In the genomic region with DNA sequence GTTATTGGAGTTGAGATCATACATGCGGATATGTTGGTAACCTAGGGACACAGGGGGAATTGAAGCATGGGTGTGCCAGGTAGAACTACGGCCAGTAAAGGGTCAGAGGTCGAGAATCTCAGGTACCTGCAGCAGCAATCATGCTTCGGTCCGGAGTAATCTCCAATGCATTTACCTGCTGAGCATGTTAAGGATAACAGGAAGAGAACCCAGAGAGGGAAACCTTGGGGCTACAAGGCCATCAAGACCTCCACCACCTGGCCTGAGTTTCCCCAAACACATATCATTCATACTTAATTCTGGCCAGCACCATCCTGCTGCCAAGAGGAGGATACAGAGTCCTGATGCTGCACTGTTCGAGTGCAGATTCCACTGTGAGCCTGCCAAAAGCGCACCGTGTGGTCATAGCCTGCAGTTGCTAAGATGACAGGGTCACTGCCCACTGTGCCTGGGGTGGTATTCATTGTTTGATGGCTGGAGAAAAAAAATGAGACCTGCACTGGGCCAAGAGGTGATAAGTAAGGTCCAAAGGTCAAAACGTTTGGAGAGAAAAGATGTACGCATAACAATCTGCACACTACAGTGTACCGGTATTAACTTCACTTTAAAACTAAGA, we compare ENCODE assay signal across 8 mouse cellular contexts. TPM values are rescaled to one million over a fixed set of nuclear protein-coding genes. Genes with fewer than 3 reads are reported as not detected.
A peak's percentile ranks its signal among the peaks of the same experiment; 100 is the strongest.
DNase-seq lines count a peak whose midpoint lies in the region; ATAC-seq and TF ChIP-seq lines count a peak whose summit lies in the region.

No protein-coding gene starts in this region.

- TF ChIP-seq CTCF in C2C12 (IDR thresholded peaks at IDR 0.05; ENCODE audit: control insufficient read depth, insufficient read depth, insufficient read length): no peak

- peak overlapping the region; percentile 77 for H3K9ac ChIP-seq in embryonic facial prominence, embryonic 15.5 days
- H3K9ac ChIP-seq in kidney, embryonic 14.5 days (ENCODE audit: low read depth, low read length): peak overlapping the region; percentile 81
- H3K9ac ChIP-seq in midbrain, embryonic 16.5 days (ENCODE audit: low read depth, low read length): peak overlapping the region; percentile 90

- peak; percentile 60 for DNase-seq in 3T3-L1 (ENCODE audit: low read depth, low spot score)
- DNase-seq in adrenal gland, postnatal 25 days: no peak
- DNase-seq in embryo, embryonic 11 days: no peak

- peaks cover 13% of the 10 kb centered on the region for H3K79me2 ChIP-seq in C2C12 (ENCODE audit: control insufficient read depth, insufficient read depth)

- H3K4me3 ChIP-seq in C2C12 (ENCODE audit: insufficient read depth, poor library complexity, severe bottlenecking): peak overlapping the region; percentile 49
- peak overlapping the region; percentile 87 for H3K4me3 ChIP-seq in embryonic facial prominence, embryonic 15.5 days (replicated peaks)
- peak overlapping the region; percentile 75 for H3K4me3 ChIP-seq in kidney, embryonic 14.5 days (ENCODE audit: low read length)
- H3K4me3 ChIP-seq in midbrain, embryonic 16.5 days (ENCODE audit: low read depth, low read length): peak overlapping the region; percentile 80

- peaks cover 38% of the 10 kb centered on the region for H3K36me3 ChIP-seq in C2C12 (ENCODE audit: control insufficient read depth, insufficient read depth)
- H3K36me3 ChIP-seq in embryonic facial prominence, embryonic 15.5 days: peaks cover 37% of the 10 kb centered on the region
- peaks cover 38% of the 10 kb centered on the region for H3K36me3 ChIP-seq in kidney, embryonic 14.5 days (ENCODE audit: control insufficient read depth, insufficient read depth, low read length)
- peaks cover 22% of the 10 kb centered on the region for H3K36me3 ChIP-seq in midbrain, embryonic 16.5 days (ENCODE audit: control insufficient read depth, insufficient read depth, low read length)

- ATAC-seq in embryonic facial prominence, embryonic 15.5 days (ENCODE audit: insufficient number of reproducible peaks, low FRiP score, low TSS enrichment, low read depth): no peak
- peak; percentile 17 for ATAC-seq in kidney, embryonic 14.5 days (ENCODE audit: low FRiP score, low TSS enrichment)
- ATAC-seq in midbrain, embryonic 16.5 days: peak; percentile 50
- ATAC-seq in inflammation-experienced regulatory T-cells, adult 6 months: no peak

- no peaks in the 10 kb centered on the region for H3K27me3 ChIP-seq in C2C12 (ENCODE audit: control insufficient read depth, insufficient read depth, insufficient read length)
- no peaks in the 10 kb centered on the region for H3K27me3 ChIP-seq in embryonic facial prominence, embryonic 15.5 days
- H3K27me3 ChIP-seq in kidney, embryonic 14.5 days (ENCODE audit: control insufficient read depth, insufficient read depth, low read length): no peaks in the 10 kb centered on the region
- H3K27me3 ChIP-seq in midbrain, embryonic 16.5 days (ENCODE audit: control insufficient read depth, insufficient read depth, low read depth, low read length): no peaks in the 10 kb centered on the region

- H3K4me1 ChIP-seq in embryonic facial prominence, embryonic 15.5 days: peaks cover 12% of the 10 kb centered on the region
- peaks cover 23% of the 10 kb centered on the region for H3K4me1 ChIP-seq in kidney, embryonic 14.5 days (ENCODE audit: control insufficient read depth, insufficient read depth, low read length)
- peaks cover 13% of the 10 kb centered on the region for H3K4me1 ChIP-seq in midbrain, embryonic 16.5 days (ENCODE audit: control insufficient read depth, insufficient read depth, low read length)

- no peaks in the 10 kb centered on the region for H3K9me3 ChIP-seq in embryonic facial prominence, embryonic 15.5 days (replicated peaks)
- no peaks in the 10 kb centered on the region for H3K9me3 ChIP-seq in kidney, embryonic 14.5 days (ENCODE audit: control insufficient read depth, low read length)
- no peaks in the 10 kb centered on the region for H3K9me3 ChIP-seq in midbrain, embryonic 16.5 days (replicated peaks; ENCODE audit: control insufficient read depth, low read length, poor library complexity, severe bottlenecking)

- peak overlapping the region; percentile 61 for H3K4me2 ChIP-seq in embryonic facial prominence, embryonic 15.5 days (replicated peaks)
- peak overlapping the region; percentile 64 for H3K4me2 ChIP-seq in kidney, embryonic 14.5 days (replicated peaks; ENCODE audit: low read depth, low read length)
- H3K4me2 ChIP-seq in midbrain, embryonic 16.5 days (ENCODE audit: low read length): peak overlapping the region; percentile 73

- 46% methylated on average over 11 of the region's 11 CpGs for WGBS in embryonic facial prominence, embryonic 15.5 days
- 50% methylated on average over 11 of the region's 11 CpGs for WGBS in kidney, embryonic 14.5 days
- 48% methylated on average over 11 of the region's 11 CpGs for WGBS in midbrain, embryonic 16.5 days

- peak overlapping the region; percentile 98; the same call in 1 of the 2 replicates for H3K27ac ChIP-seq in embryonic facial prominence, embryonic 15.5 days (replicated peaks)
- H3K27ac ChIP-seq in kidney, embryonic 14.5 days (ENCODE audit: low read depth, low read length): no peak overlapping the region
- H3K27ac ChIP-seq in midbrain, embryonic 16.5 days (ENCODE audit: low read length): peak overlapping the region; percentile 99; the same call in 1 of the 2 replicates

- peak overlapping the region; percentile 43 for H3ac ChIP-seq in C2C12 (ENCODE audit: control insufficient read depth, insufficient read length, low read depth)

- peaks cover 3% of the 10 kb centered on the region for H3K79me3 ChIP-seq in C2C12 (ENCODE audit: low read depth)

TF ChIP-seq in C2C12, 6 proteins besides CTCF, POLR2A, EP300 and RAD21:
- no peak for TF ChIP-seq CEBPB (IDR thresholded peaks at IDR 0.05; ENCODE audit: low read depth)

RNA-seq across cellular contexts. Expression of a gene that starts 0.8 kb away (rescaled TPM):
- 23.1 TPM for polyA plus RNA-seq in C2C12 (2012; fragmentation: generic; extraction: Trizol)
- polyA plus RNA-seq in embryonic facial prominence, embryonic 15.5 days (2015; fragmentation: Nextera tagmentation; extraction: Ambion mirVana): 27.2 and 28.8 TPM in 2 replicates
- 36.4 and 36.9 TPM in 2 replicates for polyA plus RNA-seq in kidney, embryonic 14.5 days (2014; fragmentation: Nextera tagmentation; extraction: Ambion mirVana)
- 36.5 and 37.2 TPM in 2 replicates for polyA plus RNA-seq in midbrain, embryonic 16.5 days (2015; fragmentation: Nextera tagmentation; extraction: Ambion mirVana)
- total RNA-seq in adrenal gland, postnatal 25 days (2021): 29.7 and 37.3 TPM in 2 replicates
- 10 to 100 TPM; 14.0 to 14.9 (median 14.5) TPM for polyA plus RNA-seq in inflammation-experienced regulatory T-cells, adult 6 months (2017; shearing (Covaris generic))

RNA-seq across cellular contexts. Expression of a gene that starts 4.4 kb away (rescaled TPM):
- 0.06 TPM for polyA plus RNA-seq in C2C12 (2012; fragmentation: generic; extraction: Trizol)
- 0.43 and 0.44 TPM in 2 replicates for polyA plus RNA-seq in embryonic facial prominence, embryonic 15.5 days (2015; fragmentation: Nextera tagmentation; extraction: Ambion mirVana)
- polyA plus RNA-seq in kidney, embryonic 14.5 days (2014; fragmentation: Nextera tagmentation; extraction: Ambion mirVana): 0.71 and 1.6 TPM in 2 replicates
- 0.40 TPM in 1 of 2 replicates, not detected in the other for polyA plus RNA-seq in midbrain, embryonic 16.5 days (2015; fragmentation: Nextera tagmentation; extraction: Ambion mirVana)
- 0.85 and 0.95 TPM in 2 replicates for total RNA-seq in adrenal gland, postnatal 25 days (2021)
- polyA plus RNA-seq in inflammation-experienced regulatory T-cells, adult 6 months (2017; shearing (Covaris generic)): not detected

RNA-seq across cellular contexts. Expression of a gene that starts 7.9 kb away (rescaled TPM):
- 56.7 TPM for polyA plus RNA-seq in C2C12 (2012; fragmentation: generic; extraction: Trizol)
- 48.9 and 50.6 TPM in 2 replicates for polyA plus RNA-seq in embryonic facial prominence, embryonic 15.5 days (2015; fragmentation: Nextera tagmentation; extraction: Ambion mirVana)
- 54.1 and 65.0 TPM in 2 replicates for polyA plus RNA-seq in kidney, embryonic 14.5 days (2014; fragmentation: Nextera tagmentation; extraction: Ambion mirVana)
- 64.2 and 70.2 TPM in 2 replicates for polyA plus RNA-seq in midbrain, embryonic 16.5 days (2015; fragmentation: Nextera tagmentation; extraction: Ambion mirVana)
- total RNA-seq in adrenal gland, postnatal 25 days (2021): 71.8 and 83.4 TPM in 2 replicates
- polyA plus RNA-seq in inflammation-experienced regulatory T-cells, adult 6 months (2017; shearing (Covaris generic)): 1 to 10 TPM; 3.5 to 6.9 (median 4.6) TPM

RNA-seq across cellular contexts. Expression of a gene that starts 8.0 kb away (rescaled TPM):
- 13.1 TPM for polyA plus RNA-seq in C2C12 (2012; fragmentation: generic; extraction: Trizol)
- polyA plus RNA-seq in embryonic facial prominence, embryonic 15.5 days (2015; fragmentation: Nextera tagmentation; extraction: Ambion mirVana): 37.0 and 39.8 TPM in 2 replicates
- polyA plus RNA-seq in kidney, embryonic 14.5 days (2014; fragmentation: Nextera tagmentation; extraction: Ambion mirVana): 21.6 and 23.2 TPM in 2 replicates
- 46.4 and 50.2 TPM in 2 replicates for polyA plus RNA-seq in midbrain, embryonic 16.5 days (2015; fragmentation: Nextera tagmentation; extraction: Ambion mirVana)
- total RNA-seq in adrenal gland, postnatal 25 days (2021): 21.7 and 33.7 TPM in 2 replicates
- 10 to 100 TPM; 22.1 to 49.8 (median 23.6) TPM for polyA plus RNA-seq in inflammation-experienced regulatory T-cells, adult 6 months (2017; shearing (Covaris generic))

RNA-seq across cellular contexts. Expression of a gene that starts 10.3 kb away (rescaled TPM):
- polyA plus RNA-seq in C2C12 (2012; fragmentation: generic; extraction: Trizol): 0.36 TPM
- polyA plus RNA-seq in embryonic facial prominence, embryonic 15.5 days (2015; fragmentation: Nextera tagmentation; extraction: Ambion mirVana): 2.5 and 4.0 TPM in 2 replicates
- polyA plus RNA-seq in kidney, embryonic 14.5 days (2014; fragmentation: Nextera tagmentation; extraction: Ambion mirVana): 1.6 and 1.8 TPM in 2 replicates
- polyA plus RNA-seq in midbrain, embryonic 16.5 days (2015; fragmentation: Nextera tagmentation; extraction: Ambion mirVana): 43.6 and 45.7 TPM in 2 replicates
- 26.2 and 60.8 TPM in 2 replicates for total RNA-seq in adrenal gland, postnatal 25 days (2021)
- under 1 TPM in 2 of 3 experiments, not detected in 1; 0.16 to 0.23 TPM for polyA plus RNA-seq in inflammation-experienced regulatory T-cells, adult 6 months (2017; shearing (Covaris generic))

Comparison
In these comparisons a context has a peak if more than half of its experiments do, and no peak if none do; other contexts are left out.
1. ATAC-seq: peak in kidney, embryonic 14.5 days (single experiment) and midbrain, embryonic 16.5 days (single experiment); none in embryonic facial prominence, embryonic 15.5 days (single experiment) and inflammation-experienced regulatory T-cells, adult 6 months (single experiment).
2. Peak in every context shown above with its lines, with median percentiles within 50 percentile points of each other: H3K4me3 ChIP-seq, H3K4me2 ChIP-seq and H3K9ac ChIP-seq.